Mouse (Mus musculus) ovary, adult 18-20 months (tissue): ENCODE data around the gene Ddx19a.
A peak's percentile ranks its signal among the peaks of the same experiment; 100 is the strongest.
"Not testable (repeated sequence)": the region's sequence is repeated elsewhere in the genome, so short reads cannot be mapped to it uniquely, and the experiment has no call there.

ENCODE experiments used
- DNase-seq: peaks from one replicate; pipeline ENCODE4 v3.0.0; 2022; ENCODE audit warnings: low spot score, mixed read lengths

Gene Ddx19a

GRCm38 (mm10) chr8:110969910-110970770 is 27.5 kb downstream of the Ddx19a start:
- peak; percentile 86 for DNase-seq

- DNase-seq: no peak
Observed at GRCm38 (mm10) chr8:110967326-110967725, 30.3 kb downstream of the Ddx19a start.

GRCm38 (mm10) chr8:110966586-110966985 is 31.0 kb downstream of the Ddx19a start:
- DNase-seq: no peak

- peak; percentile 75 for DNase-seq
Observed at GRCm38 (mm10) chr8:110965594-110965993, 32.0 kb downstream of the Ddx19a start.

- DNase-seq: no peak
Observed at GRCm38 (mm10) chr8:110964666-110965065, 32.9 kb downstream of the Ddx19a start.

GRCm38 (mm10) chr8:110963051-110963450 is 34.5 kb downstream of the Ddx19a start:
- no peak for DNase-seq

- DNase-seq: no peak
Observed at GRCm38 (mm10) chr8:110959906-110960305, 37.7 kb downstream of the Ddx19a start.

GRCm38 (mm10) chr8:110959071-110959780 is 38.4 kb downstream of the Ddx19a start:
- no peak for DNase-seq

GRCm38 (mm10) chr8:110958553-110958952 is 39.0 kb downstream of the Ddx19a start:
- not testable (repeated sequence) for DNase-seq

- no peak for DNase-seq
Observed at GRCm38 (mm10) chr8:110958135-110958534, 39.5 kb downstream of the Ddx19a start.

- DNase-seq: no peak
Observed at GRCm38 (mm10) chr8:110957471-110957870, 40.1 kb downstream of the Ddx19a start.

GRCm38 (mm10) chr8:110956619-110957450 is 40.8 kb downstream of the Ddx19a start:
- no peak for DNase-seq

GRCm38 (mm10) chr8:110954776-110955175 is 42.8 kb downstream of the Ddx19a start:
- no peak for DNase-seq

- no peak for DNase-seq
Observed at GRCm38 (mm10) chr8:110950065-110950484, 47.5 kb downstream of the Ddx19a start.

- no peak for DNase-seq
Observed at GRCm38 (mm10) chr8:110945716-110946115, 51.9 kb downstream of the Ddx19a start.

- no peak for DNase-seq
Observed at GRCm38 (mm10) chr8:110944276-110944876, 53.2 kb downstream of the Ddx19a start.

GRCm38 (mm10) chr8:110941453-110941948 is 56.1 kb downstream of the Ddx19a start:
- DNase-seq: peak; percentile 78

GRCm38 (mm10) chr8:110940682-110941452 is 56.7 kb downstream of the Ddx19a start:
- no peak for DNase-seq

GRCm38 (mm10) chr8:110938882-110939589 is 58.6 kb downstream of the Ddx19a start:
- DNase-seq: peak; percentile 50

GRCm38 (mm10) chr8:110936217-110936616 is 61.4 kb downstream of the Ddx19a start:
- DNase-seq: no peak
